8 mouse cellular contexts compared by ENCODE assay signal in the genomic region with DNA sequence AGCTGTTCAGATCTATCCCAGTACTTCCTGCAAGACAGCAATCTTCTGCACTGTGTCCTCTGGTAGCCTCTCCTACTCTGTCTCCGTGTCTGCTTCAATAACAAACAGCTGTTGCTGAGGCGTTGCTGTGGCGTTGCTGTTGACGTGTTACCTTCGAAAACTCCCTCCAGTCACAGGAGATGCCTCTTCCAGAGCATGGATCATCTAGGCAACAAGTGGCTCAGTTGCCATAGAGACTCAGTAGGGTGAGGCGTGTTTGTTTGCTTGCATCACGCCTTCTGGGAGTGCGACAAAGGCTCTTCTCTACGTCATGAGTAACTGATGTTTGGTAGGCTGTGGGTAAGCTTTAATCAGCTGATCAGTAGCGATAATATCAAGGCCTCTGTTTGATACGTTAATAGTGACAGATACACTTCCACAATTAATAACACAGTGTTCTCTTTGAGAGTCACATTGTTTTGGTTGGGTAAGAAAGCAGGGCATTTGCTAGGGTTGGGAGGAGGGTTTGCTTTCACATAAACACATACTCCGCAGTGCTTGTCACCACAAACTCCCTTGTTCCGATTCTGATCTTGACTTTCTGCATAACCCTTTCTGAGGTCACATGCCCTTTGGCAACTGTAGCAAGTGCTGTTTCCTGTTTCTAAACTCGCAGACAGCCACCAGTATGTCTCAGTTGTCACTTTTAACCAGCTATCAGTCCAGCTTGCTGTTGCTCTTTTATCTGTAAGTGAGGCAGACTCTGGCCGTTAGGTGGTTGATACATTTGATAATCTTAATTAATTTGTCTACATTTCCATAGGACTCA. TPM values are rescaled to one million over a fixed set of nuclear protein-coding genes. Genes with fewer than 3 reads are reported as not detected.
DNase-seq lines count a peak whose midpoint lies in the region; ATAC-seq and TF ChIP-seq lines count a peak whose summit lies in the region.

No protein-coding gene starts in this region.

- no peaks in the 10 kb centered on the region for H3K27me3 ChIP-seq in kidney, embryonic 15.5 days
- H3K27me3 ChIP-seq in heart, embryonic 10.5 days (ENCODE audit: insufficient read depth, poor library complexity, severe bottlenecking): no peaks in the 10 kb centered on the region
- H3K27me3 ChIP-seq in liver, adult 2 months (ENCODE audit: control insufficient read depth, insufficient read depth, low read length): no peaks in the 10 kb centered on the region
- no peaks in the 10 kb centered on the region for H3K27me3 ChIP-seq in midbrain, embryonic 16.5 days (ENCODE audit: control insufficient read depth, insufficient read depth, low read depth, low read length)

- no peaks in the 10 kb centered on the region for H3K9me3 ChIP-seq in kidney, embryonic 15.5 days (replicated peaks)
- no peaks in the 10 kb centered on the region for H3K9me3 ChIP-seq in heart, embryonic 10.5 days
- no peaks in the 10 kb centered on the region for H3K9me3 ChIP-seq in midbrain, embryonic 16.5 days (replicated peaks; ENCODE audit: control insufficient read depth, low read length, poor library complexity, severe bottlenecking)

- H3K27ac ChIP-seq in kidney, embryonic 15.5 days: no peak overlapping the region
- H3K27ac ChIP-seq in heart, embryonic 10.5 days: peak overlapping the region; percentile 77
- no peak overlapping the region for H3K27ac ChIP-seq in liver, adult 2 months (replicated peaks; ENCODE audit: insufficient read depth, low read depth, low read length)
- H3K27ac ChIP-seq in olfactory bulb, adult 2 months (ENCODE audit: insufficient read depth, low read depth, low read length): peak overlapping the region; percentile 44; the same call in 1 of the 2 replicates
- H3K27ac ChIP-seq in midbrain, embryonic 16.5 days (ENCODE audit: low read length): no peak overlapping the region

- no peak for ATAC-seq in kidney, embryonic 15.5 days (replicated peaks; ENCODE audit: low FRiP score)
- ATAC-seq in activated CD4-positive, CD25-positive, alpha-beta regulatory T cell, adult 4 months: peak; percentile 89
- ATAC-seq in midbrain, embryonic 16.5 days: no peak

- H3K4me2 ChIP-seq in kidney, embryonic 15.5 days: no peak overlapping the region
- H3K4me2 ChIP-seq in midbrain, embryonic 16.5 days (ENCODE audit: low read length): no peak overlapping the region

- TF ChIP-seq POLR2A in liver, adult 2 months (IDR thresholded peaks at IDR 0.05; ENCODE audit: extremely low read depth, insufficient read depth, low read length): no peak
- TF ChIP-seq POLR2A in olfactory bulb, adult 2 months (IDR thresholded peaks at IDR 0.05; ENCODE audit: insufficient read depth, low read depth, low read length): no peak

- WGBS in kidney, embryonic 15.5 days: 48% methylated on average over 15 of the region's 15 CpGs
- 38% methylated on average over 15 of the region's 15 CpGs for WGBS in heart, embryonic 10.5 days
- 46% methylated on average over 15 of the region's 15 CpGs for WGBS in liver, adult 2 months
- 62% methylated on average over 15 of the region's 15 CpGs for WGBS in olfactory bulb, adult 2 months
- 69% methylated on average over 15 of the region's 15 CpGs for WGBS in midbrain, embryonic 16.5 days

- H3K9ac ChIP-seq in kidney, embryonic 15.5 days: no peak overlapping the region
- H3K9ac ChIP-seq in liver, adult 2 months (ENCODE audit: low read depth, low read length): no peak overlapping the region
- H3K9ac ChIP-seq in midbrain, embryonic 16.5 days (ENCODE audit: low read depth, low read length): no peak overlapping the region

- H3K79me2 ChIP-seq in liver, adult 2 months (ENCODE audit: control insufficient read depth, insufficient read depth, low read length): no peaks in the 10 kb centered on the region

- no peaks in the 10 kb centered on the region for H3K4me1 ChIP-seq in kidney, embryonic 15.5 days
- peaks cover 18% of the 10 kb centered on the region for H3K4me1 ChIP-seq in heart, embryonic 10.5 days
- H3K4me1 ChIP-seq in liver, adult 2 months (ENCODE audit: control insufficient read depth, insufficient read depth, low read length): no peaks in the 10 kb centered on the region; the same call in 1 of the 2 replicates
- peaks cover 2% of the 10 kb centered on the region; the same call in 1 of the 2 replicates for H3K4me1 ChIP-seq in olfactory bulb, adult 2 months (ENCODE audit: control insufficient read depth, insufficient read depth, low read length)
- H3K4me1 ChIP-seq in midbrain, embryonic 16.5 days (ENCODE audit: control insufficient read depth, insufficient read depth, low read length): no peaks in the 10 kb centered on the region

- TF ChIP-seq CTCF in liver, adult 2 months (IDR thresholded peaks at IDR 0.05; ENCODE audit: low read depth, low read length): no peak
- TF ChIP-seq CTCF in olfactory bulb, adult 2 months (IDR thresholded peaks at IDR 0.05; ENCODE audit: insufficient read depth, low read depth, low read length): no peak

- DNase-seq in kidney, adult 11 months: peak; percentile 15
- peak; percentile 85 for DNase-seq in heart, embryonic 10.5 days (ENCODE audit: low spot score)
- DNase-seq in liver, adult 2 months (ENCODE audit: extremely low read depth, low read depth, low spot score): peak; percentile 53
- DNase-seq in cerebellum, adult 9-10 months: no peak

- no peak overlapping the region for H3K4me3 ChIP-seq in kidney, embryonic 15.5 days (replicated peaks)
- H3K4me3 ChIP-seq in heart, embryonic 10.5 days: no peak overlapping the region
- H3K4me3 ChIP-seq in liver, adult 2 months (ENCODE audit: insufficient read depth, low read depth, low read length): no peak overlapping the region
- H3K4me3 ChIP-seq in olfactory bulb, adult 2 months (ENCODE audit: insufficient read depth, low read depth, low read length): no peak overlapping the region
- no peak overlapping the region for H3K4me3 ChIP-seq in midbrain, embryonic 16.5 days (ENCODE audit: low read depth, low read length)

- no peaks in the 10 kb centered on the region for H3K36me3 ChIP-seq in kidney, embryonic 15.5 days
- no peaks in the 10 kb centered on the region for H3K36me3 ChIP-seq in heart, embryonic 10.5 days
- H3K36me3 ChIP-seq in liver, adult 2 months (ENCODE audit: control insufficient read depth, insufficient read depth, low read length): no peaks in the 10 kb centered on the region
- H3K36me3 ChIP-seq in midbrain, embryonic 16.5 days (ENCODE audit: control insufficient read depth, insufficient read depth, low read length): no peaks in the 10 kb centered on the region

RNA-seq across cellular contexts. Expression of a gene that starts 46.8 kb away (rescaled TPM):
- 2.8 and 2.9 TPM in 2 replicates for polyA plus RNA-seq in kidney, embryonic 15.5 days (2015; fragmentation: Nextera tagmentation; extraction: Ambion mirVana)
- 10 to 100 TPM; 28.3 to 37.8 TPM for polyA plus RNA-seq in activated CD4-positive, CD25-positive, alpha-beta regulatory T cell, adult 4 months (2017; shearing (Covaris generic))
- 1.6 and 3.7 TPM in 2 replicates for polyA plus RNA-seq in heart, embryonic 10.5 days (2016; fragmentation: Nextera tagmentation; extraction: Ambion mirVana)
- 2.5 and 3.0 TPM in 2 replicates for total RNA-seq in liver, adult 2 months (2014; rRNA removed)
- polyA plus RNA-seq in liver, adult 2 months (2012; rRNA removed): 0.59 and 0.70 TPM in 2 replicates
- not detected in 2 replicates for polyA plus RNA-seq in olfactory bulb, adult 2 months (2012; ENCODE audit: insufficient read depth, insufficient read length, low replicate concordance, missing spikeins)
- 3.0 and 3.4 TPM in 2 replicates for polyA plus RNA-seq in midbrain, embryonic 16.5 days (2015; fragmentation: Nextera tagmentation; extraction: Ambion mirVana)

Comparison
In these comparisons a context has a peak if more than half of its experiments do, and no peak if none do; other contexts are left out.
1. H3K27ac ChIP-seq: peak in heart, embryonic 10.5 days (single experiment) and olfactory bulb, adult 2 months (single experiment); none in kidney, embryonic 15.5 days (single experiment), liver, adult 2 months (single experiment) and midbrain, embryonic 16.5 days (single experiment).